Mouse (Mus musculus) intestine, postnatal 0 days (tissue): ENCODE results near the gene Ndufb6. TPM values are rescaled to one million over a fixed set of nuclear protein-coding genes. Genes with fewer than 3 reads are reported as not detected.
A peak's percentile ranks its signal among the peaks of the same experiment; 100 is the strongest.

Experiments
- ATAC-seq: fragments of 200-750 bp; cut with Nextera tagmentation; 2 replicates; pipeline ENCODE4 v1.8.0; 2017; ENCODE audit warnings: mild to moderate bottlenecking, moderate TSS enrichment, moderate library complexity
- H3K27ac ChIP-seq: fragments of 300-500 bp; sonication (generic); 2 replicates; pipeline ENCODE4 v1.5.1; 2014; ENCODE audit warnings: mild to moderate bottlenecking, low read depth, low read length, moderate library complexity
- H3K27me3 ChIP-seq: fragments of 300-500 bp; sonication (generic); replicated peaks from 2 replicates; pipeline ENCODE4 v1.6.1; 2014; ENCODE audit warnings: low read length, mixed read lengths; ENCODE audit not compliant: control insufficient read depth, insufficient read depth
- H3K36me3 ChIP-seq: fragments of 300-500 bp; sonication (generic); 2 replicates; pipeline ENCODE4 v1.6.1; 2014; ENCODE audit warnings: mild to moderate bottlenecking, moderate library complexity; ENCODE audit not compliant: control insufficient read depth, insufficient read depth
- H3K4me1 ChIP-seq: fragments of 300-500 bp; sonication (generic); replicated peaks from 2 replicates; pipeline ENCODE4 v1.6.1; 2014; ENCODE audit warnings: antibody characterized with exemption, low read length, mixed read lengths; ENCODE audit not compliant: control insufficient read depth, insufficient read depth
- H3K4me2 ChIP-seq: fragments of 300-500 bp; sonication (generic); replicated peaks from 2 replicates; pipeline ENCODE4 v1.6.1; 2014; ENCODE audit warnings: low read depth, mild to moderate bottlenecking, moderate library complexity
- H3K4me3 ChIP-seq: fragments of 300-500 bp; sonication (generic); 2 replicates; pipeline ENCODE4 v1.5.1; 2014; ENCODE audit warnings: low read depth, low read length
- H3K9ac ChIP-seq: fragments of 300-500 bp; sonication (generic); 2 replicates; pipeline ENCODE4 v1.6.1; 2014; ENCODE audit warnings: mild to moderate bottlenecking, low read depth, low read length
- H3K9me3 ChIP-seq: fragments of 300-500 bp; sonication (generic); 2 replicates; pipeline ENCODE4 v1.6.1; 2016; ENCODE audit warnings: mixed run types; ENCODE audit not compliant: control insufficient read depth
- CTCF ChIP-seq: sonication (generic); IDR thresholded peaks from 2 replicates; pipeline ENCODE4 v1.5.1; 2016; ENCODE audit warnings: low read depth, mild to moderate bottlenecking, control low read depth, antibody characterized with exemption, moderate library complexity
- WGBS: fragments of 180-500 bp; shearing (Covaris S2); extraction: QIAGEN DNeasy Blood & Tissue Kit; methylation state at CpG from one replicate; pipeline ENCODE4 v1.1.7; 2014; 5-methylcytosine and 5-hydroxymethylcytosine counted together
- polyA plus RNA-seq: library from polyadenylated mRNA; unstranded; fragments of >200 nt; fragmentation: Nextera tagmentation; extraction: Ambion mirVana; gene quantifications from 2 replicates; pipeline ENCODE4 v1.2.1, GENCODE M21; 2015

Ndufb6 gene
- polyA plus RNA-seq, 1 experiment from 2014 or later: 403 TPM

DNA sequence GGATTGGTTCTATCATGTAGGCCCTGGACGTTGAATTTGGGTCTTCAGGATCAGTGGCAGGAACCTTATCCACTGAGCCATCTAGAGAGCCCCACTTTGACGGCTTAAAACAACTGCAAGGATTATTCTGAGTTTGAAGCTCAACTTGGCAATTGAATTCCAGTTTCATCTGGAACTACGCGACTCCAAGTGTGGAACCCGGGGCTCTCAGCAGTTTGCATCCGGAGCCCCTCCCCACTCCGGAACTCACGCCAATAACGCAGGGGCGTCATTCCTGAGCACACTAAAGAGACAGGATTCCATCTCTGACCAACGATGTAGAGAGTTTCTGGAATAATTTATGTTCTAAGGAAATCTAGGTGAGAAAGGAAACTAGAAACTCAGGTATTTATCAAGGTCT lies 52.1 kb downstream of the Ndufb6 start:
- Histone ChIP-seq H3K4me3 (no peak overlapping the region), H3K9me3 (no peaks in the 10 kb centered on the region), H3K4me2 (no peak overlapping the region), H3K4me1 (no peaks in the 10 kb centered on the region), H3K36me3 (peaks cover 46% of the 10 kb centered on the region), H3K27ac (no peak overlapping the region), H3K27me3 (no peaks in the 10 kb centered on the region), H3K9ac (no peak overlapping the region)
- ATAC-seq: no peak
- no peak for TF ChIP-seq CTCF
- WGBS: 85% methylated on average over 11 of the region's 11 CpGs

DNA sequence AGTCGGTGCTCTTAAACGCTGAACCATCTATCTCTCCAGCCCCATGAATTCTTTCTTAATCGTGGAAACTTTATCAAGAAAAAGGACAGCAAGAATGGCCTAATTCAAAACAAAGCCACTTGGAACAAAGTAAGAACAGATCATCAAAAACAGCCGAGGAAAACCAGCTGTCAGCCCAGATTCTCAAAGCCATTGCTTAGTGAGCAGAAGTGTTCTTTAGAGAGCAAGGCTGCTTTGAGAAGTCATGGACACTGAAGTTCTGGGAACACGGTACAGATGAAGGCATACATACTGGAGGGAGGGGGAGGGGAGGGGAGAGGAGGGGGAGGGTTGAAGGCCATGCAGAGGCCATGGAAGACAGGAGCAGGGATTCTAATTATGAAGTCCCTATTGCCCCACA lies 53.1 kb downstream of the Ndufb6 start:
- TF ChIP-seq CTCF: no peak
- H3K9ac ChIP-seq: no peak overlapping the region
- no peak overlapping the region for H3K27ac ChIP-seq
- H3K4me2 ChIP-seq: no peak overlapping the region
- no peak overlapping the region for H3K4me3 ChIP-seq
- WGBS: 69% methylated on average over 5 of the region's 5 CpGs
- H3K36me3 ChIP-seq: peaks cover 52% of the 10 kb centered on the region
- no peak for ATAC-seq
- no peaks in the 10 kb centered on the region for H3K27me3 ChIP-seq
- no peaks in the 10 kb centered on the region for H3K9me3 ChIP-seq
- H3K4me1 ChIP-seq: no peaks in the 10 kb centered on the region

DNA sequence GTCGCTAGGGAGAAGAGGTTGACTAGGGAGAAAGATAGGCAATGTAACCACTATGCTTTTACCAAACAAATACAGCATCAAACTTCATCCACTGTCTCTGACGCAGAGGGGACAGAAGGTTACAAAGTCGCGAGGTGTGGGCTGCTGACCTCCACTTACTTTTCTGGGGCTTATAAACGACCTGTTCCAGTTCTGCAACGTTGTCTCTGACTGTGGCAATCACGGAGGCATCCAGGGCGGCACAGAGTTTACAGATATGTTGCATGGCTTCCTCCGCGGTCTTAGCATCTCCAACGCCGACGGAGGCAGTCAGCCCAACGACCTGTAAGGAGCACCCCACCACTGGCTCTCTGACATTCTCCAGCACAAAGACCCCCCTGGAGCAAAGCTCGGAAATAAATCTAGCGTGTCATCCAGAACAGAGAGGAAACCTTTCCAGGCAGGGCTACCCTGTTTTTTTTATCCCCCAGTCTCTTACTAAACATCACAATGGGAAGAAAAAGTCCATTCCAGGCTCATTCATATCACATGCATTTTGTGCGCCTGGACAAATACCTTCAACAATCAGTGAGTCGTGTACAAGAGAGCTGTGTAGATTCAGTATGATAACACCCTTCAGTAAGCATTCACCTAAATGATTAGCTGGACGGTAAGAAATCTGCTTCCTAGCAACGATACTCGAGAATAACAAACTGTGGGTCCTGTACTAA lies 57.2 kb downstream of the Ndufb6 start:
- Histone ChIP-seq H3K36me3 (peaks cover 61% of the 10 kb centered on the region), H3K4me2 (no peak overlapping the region), H3K9ac (no peak overlapping the region), H3K4me1 (no peaks in the 10 kb centered on the region), H3K27ac (no peak overlapping the region), H3K9me3 (no peaks in the 10 kb centered on the region), H3K27me3 (no peaks in the 10 kb centered on the region), H3K4me3 (no peak overlapping the region)
- ATAC-seq: no peak
- no peak for TF ChIP-seq CTCF
- 53% methylated on average over 21 of the region's 21 CpGs for WGBS

DNA sequence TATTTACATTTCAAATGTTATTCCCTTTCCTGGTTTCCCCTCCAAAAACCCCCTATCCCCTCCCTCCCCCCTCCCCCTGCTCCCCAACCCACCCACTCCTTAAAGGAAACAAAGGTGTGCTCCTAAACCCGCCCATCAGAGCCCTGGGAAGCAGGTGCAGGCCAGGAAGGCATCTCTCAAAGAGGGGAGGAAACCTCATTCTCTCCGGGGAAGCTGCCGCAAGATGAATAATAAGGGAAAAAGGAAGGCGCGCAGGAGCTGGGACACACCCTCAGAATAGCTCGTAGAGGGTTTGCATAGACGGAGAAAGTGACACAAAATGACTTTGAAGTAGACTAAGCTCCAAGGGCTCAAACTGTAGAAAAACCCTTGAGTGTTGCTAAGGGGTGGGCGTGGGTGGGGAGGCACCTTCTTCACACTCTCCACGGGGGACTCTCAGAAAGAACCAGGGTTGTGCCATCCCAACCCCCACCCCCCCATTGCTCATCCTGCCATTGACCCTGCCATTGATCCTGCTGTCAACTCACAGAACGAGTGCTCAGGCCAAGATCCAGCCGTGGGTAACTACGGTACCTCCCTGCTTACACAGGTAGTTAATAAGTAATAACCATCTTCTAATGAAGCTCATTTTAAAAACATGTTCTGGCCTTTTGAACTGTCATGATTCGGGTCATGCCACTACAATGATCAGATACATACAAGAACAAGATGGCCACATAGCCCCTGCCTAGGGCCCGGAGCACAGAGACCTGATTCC lies 58.0 kb downstream of the Ndufb6 start:
- Histone ChIP-seq H3K9ac (no peak overlapping the region), H3K4me3 (no peak overlapping the region), H3K27ac (no peak overlapping the region), H3K4me2 (no peak overlapping the region), H3K36me3 (peaks cover 62% of the 10 kb centered on the region), H3K27me3 (no peaks in the 10 kb centered on the region), H3K9me3 (no peaks in the 10 kb centered on the region), H3K4me1 (no peaks in the 10 kb centered on the region)
- WGBS: 24% methylated on average over 14 of the region's 14 CpGs
- ATAC-seq: peak; percentile 51; the same call in 1 of the 2 replicates
- no peak for TF ChIP-seq CTCF

Other genes starting within 250 kb of the Ndufb6 start
- gene Aco1, start 136.3 kb downstream of the Ndufb6 start, polyA plus RNA-seq: 55.6 and 61.3 TPM in 2 replicates
- 18.0 and 19.3 TPM in 2 replicates for gene Ddx58, start 39.6 kb downstream of the Ndufb6 start, polyA plus RNA-seq
- gene Smim27, start 9.8 kb downstream of the Ndufb6 start, polyA plus RNA-seq: 35.4 and 42.9 TPM in 2 replicates
- 18.3 and 19.8 TPM in 2 replicates for gene Topors, start 9.6 kb downstream of the Ndufb6 start, polyA plus RNA-seq
- gene Tmem215, start 192.8 kb upstream of the Ndufb6 start, polyA plus RNA-seq: 1.3 and 1.9 TPM in 2 replicates